Mouse (Mus musculus) megakaryocyte, adult 5-6 weeks (primary cell): ENCODE data around the gene Myo9a. TPM values are rescaled to one million over a fixed set of nuclear protein-coding genes. Genes with fewer than 3 reads are reported as not detected.
"Not testable (repeated sequence)": the region's sequence is repeated elsewhere in the genome, so short reads cannot be mapped to it uniquely, and the experiment has no call there.

Source experiments
- ATAC-seq: 2 replicates; pipeline ENCODE4 v1.8.0; 2016; ENCODE audit warnings: mild to moderate bottlenecking, inconsistent platforms; ENCODE audit not compliant: poor library complexity, severe bottlenecking
- total RNA-seq, 2 experiments: library from RNA; stranded (forward) in 1 of 2; stranded (reverse) in 1 of 2; fragments of 153-499, 151-499 nt in 1 of 2; fragments of 221-1000, 200-1000 nt in 1 of 2; gene quantifications; 2 replicates each; pipeline versions ENCODE4 v1.2.3 to v1.2.4; 2015 to 2017

Gene Myo9a
- total RNA-seq, 2 experiments from 2014 or later = 19.0 to 32.4 TPM

GRCm38 (mm10) chr9:59947271-59947670 is 196.6 kb downstream of the Myo9a start:
- no peak for ATAC-seq

GRCm38 (mm10) chr9:59948226-59948625 is 197.5 kb downstream of the Myo9a start:
- no peak for ATAC-seq

DNA sequence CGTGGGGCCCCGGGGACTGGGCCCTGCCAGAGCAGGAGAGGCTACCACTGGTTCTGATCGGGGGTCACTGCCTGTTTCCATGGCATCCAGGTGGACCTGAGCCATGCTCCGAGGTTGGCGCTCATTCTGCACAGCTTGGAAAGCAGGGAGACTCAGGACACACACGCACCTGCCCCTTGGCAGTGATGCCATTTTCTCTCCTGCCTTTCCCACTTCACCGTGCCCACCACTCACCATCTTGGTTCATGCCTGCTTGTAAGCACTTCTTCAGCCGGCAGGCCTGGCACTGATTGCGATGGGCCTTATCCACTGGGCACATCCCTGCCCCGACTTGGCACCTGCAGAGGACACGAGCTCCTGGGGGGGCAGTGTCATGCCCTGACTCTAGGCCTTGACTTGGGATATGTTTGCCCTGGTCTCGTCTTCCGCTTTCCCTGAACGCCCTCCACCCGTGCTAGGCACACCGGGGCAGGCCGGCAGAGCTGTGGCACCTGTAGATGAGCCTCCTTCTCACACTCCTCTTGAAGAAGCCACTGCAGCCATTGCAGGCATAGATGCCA is 198.1 kb downstream of the Myo9a start:
- ATAC-seq = no peak

GRCm38 (mm10) chr9:59949511-59949910 is 198.8 kb downstream of the Myo9a start:
- ATAC-seq = no peak

GRCm38 (mm10) chr9:59949981-59950380 is 199.3 kb downstream of the Myo9a start:
- no peak for ATAC-seq

DNA sequence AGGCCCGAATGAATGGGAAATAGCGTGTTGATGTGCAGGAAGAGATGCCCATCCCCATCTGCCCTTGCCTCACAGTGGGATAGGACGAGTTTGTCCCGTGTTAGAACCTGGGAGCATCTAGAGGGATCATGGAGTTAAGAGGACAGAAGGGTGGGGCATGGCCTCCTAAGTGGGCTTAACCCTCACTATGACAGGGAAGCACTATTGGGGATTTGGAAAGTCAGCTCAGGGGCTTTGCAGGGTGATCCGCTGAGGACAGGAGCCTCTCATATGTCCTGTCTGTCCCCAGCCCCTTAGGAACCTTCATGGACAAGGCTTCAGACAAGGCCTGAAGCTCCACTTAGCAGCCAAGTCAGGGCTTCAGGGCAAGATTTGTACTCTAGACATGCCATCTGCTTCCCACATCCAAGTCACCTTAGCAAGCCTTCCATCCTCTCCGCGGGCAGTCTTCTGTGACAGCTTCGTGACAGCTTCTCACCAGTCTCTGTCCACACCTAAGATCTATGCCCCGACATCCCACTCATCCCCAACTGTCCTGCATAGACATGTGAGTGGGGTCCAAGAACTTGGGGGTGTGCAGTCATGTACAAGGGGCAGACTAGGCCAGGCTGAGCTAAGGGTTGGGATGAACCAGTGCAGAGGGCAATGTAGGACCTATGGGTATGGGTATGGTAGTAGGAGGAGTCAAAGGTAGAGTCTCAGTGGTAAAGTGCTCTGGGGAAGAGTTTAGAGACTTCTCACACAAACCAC is 200.5 kb downstream of the Myo9a start:
- ATAC-seq = no peak

DNA sequence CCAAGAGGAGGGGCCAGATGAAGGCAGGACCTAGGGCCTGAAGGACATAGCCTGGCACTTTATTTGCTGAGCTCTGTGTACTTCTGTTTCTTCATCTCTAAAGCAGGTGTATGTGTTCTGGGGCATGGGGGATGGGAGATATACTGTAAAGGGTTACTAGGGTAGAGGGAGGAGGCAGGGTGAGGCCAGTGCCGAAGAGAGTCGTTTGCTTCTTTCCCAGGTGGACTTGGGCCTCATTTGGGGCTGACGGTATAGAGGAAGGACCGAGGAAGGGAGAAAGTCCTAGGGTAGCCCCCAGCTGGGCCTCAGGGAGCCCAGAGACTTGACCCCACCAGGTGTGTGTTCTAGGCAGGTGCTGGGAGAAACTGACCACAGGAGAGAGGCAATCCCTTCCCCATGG is 201.2 kb downstream of the Myo9a start:
- no peak for ATAC-seq

- ATAC-seq = no peak
These were observed 201.9 kb downstream of the Myo9a start for GRCm38 (mm10) chr9:59952515-59953070.

- ATAC-seq = no peak
These were observed 202.9 kb downstream of the Myo9a start for GRCm38 (mm10) chr9:59953556-59953955.

GRCm38 (mm10) chr9:59955199-59955598 is 204.5 kb downstream of the Myo9a start:
- no peak for ATAC-seq

DNA sequence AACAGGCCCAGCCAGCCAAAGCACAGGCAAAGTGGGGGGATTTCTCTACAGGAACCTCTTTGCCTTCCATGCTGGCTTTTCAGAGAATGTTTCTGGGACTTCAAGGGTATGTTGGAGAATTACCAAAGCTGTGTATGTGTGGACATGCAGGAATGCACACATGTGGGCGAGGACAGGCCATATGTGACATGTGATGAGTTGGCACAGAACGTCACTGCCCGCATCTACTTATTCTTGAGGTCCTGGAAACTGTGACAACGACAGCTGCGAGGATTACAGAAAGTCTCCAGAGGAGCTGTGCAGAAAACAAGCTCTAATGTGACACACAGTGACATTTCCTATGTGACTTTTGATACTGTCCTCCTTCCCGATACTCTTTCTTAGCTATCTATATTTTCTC is 205.0 kb downstream of the Myo9a start:
- no peak for ATAC-seq

DNA sequence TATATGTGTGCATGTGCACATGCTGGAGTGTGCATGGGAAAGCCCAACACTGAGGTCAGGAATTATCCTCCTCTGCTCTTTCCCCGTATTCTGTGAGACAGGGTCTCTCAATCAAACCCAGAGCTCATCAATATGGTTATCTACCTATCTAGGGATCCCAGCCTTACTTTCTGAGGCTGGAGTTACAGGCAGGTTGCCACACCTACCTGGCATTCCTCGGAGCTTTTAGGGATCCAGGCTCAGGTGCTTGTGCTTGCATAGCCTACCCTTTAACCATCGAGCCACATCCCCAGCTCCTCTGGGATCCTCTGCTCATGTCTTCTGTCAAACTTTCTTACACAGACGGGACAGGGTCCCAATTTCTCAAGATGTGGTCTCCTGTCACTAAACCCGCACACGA is 205.8 kb downstream of the Myo9a start:
- ATAC-seq = no peak

DNA sequence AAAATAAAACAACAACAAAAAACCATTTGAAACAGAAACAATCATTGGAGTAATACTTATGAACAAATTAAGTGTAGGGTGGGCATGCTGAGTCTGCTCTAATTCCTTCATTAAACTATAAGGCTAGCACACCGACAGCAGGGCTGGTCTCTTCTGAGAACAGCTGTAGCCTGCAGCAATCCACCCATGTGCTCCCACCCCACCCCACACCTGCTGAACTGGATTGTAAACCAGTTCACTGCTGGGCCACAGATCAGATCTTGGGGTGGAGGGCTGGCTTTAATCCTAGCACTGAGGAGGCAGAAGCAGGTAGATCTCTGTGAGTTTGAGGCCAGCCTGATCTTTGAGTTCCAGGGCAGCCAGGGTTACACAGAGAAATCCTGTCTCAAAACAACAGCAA is 207.4 kb downstream of the Myo9a start:
- ATAC-seq = not testable (repeated sequence)

- ATAC-seq = peak; percentile 83
These were observed 208.6 kb downstream of the Myo9a start for GRCm38 (mm10) chr9:59959276-59959675.

DNA sequence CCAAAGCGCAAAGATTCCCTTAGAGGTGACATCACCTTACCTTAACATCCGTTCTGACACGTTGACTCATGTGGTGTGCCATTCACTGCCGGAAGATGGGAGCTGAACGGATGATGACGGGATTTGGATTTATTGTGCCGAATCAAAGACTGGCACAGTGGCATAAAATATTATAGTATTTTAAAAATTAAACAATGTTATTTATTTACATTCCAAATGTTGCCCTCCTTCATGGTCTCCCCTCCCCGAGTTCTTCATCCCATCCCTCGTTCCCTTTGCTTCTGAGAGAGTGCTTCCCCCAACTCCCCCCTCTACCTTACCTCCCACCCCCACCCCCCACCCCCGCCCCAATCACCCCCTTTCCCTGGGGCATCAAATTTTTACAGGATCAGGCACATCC is 209.9 kb downstream of the Myo9a start, which contains the start of gene Nr2e3:
TSS of gene Nr2e3 (minus strand) at position 101 of the 400 bp plus-strand sequence.
- no peak for ATAC-seq

- no peak for ATAC-seq
These were observed 210.7 kb downstream of the Myo9a start for GRCm38 (mm10) chr9:59961201-59961955.

DNA sequence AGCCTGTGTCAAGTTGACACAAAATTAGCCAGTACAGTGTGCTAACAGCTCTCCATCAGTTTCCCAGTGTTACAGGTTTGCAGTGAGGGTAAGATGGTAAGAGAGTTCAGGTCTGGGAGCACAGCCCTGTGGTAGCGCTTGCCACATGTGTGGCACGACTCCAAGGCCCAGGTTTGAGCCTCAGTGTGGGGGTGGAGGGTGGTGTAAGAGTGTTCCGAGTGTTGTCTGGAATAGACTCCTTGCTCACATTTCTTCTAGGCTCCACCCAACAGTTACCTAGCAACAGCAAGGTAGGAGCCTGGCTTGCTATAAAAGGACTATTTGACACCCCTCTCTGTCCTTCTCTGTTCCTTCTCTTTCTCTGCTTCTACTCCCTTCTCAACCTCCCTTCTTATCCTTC is 213.7 kb downstream of the Myo9a start:
- ATAC-seq = no peak

- no peak for ATAC-seq
These were observed 214.3 kb downstream of the Myo9a start for GRCm38 (mm10) chr9:59965046-59965445.

DNA sequence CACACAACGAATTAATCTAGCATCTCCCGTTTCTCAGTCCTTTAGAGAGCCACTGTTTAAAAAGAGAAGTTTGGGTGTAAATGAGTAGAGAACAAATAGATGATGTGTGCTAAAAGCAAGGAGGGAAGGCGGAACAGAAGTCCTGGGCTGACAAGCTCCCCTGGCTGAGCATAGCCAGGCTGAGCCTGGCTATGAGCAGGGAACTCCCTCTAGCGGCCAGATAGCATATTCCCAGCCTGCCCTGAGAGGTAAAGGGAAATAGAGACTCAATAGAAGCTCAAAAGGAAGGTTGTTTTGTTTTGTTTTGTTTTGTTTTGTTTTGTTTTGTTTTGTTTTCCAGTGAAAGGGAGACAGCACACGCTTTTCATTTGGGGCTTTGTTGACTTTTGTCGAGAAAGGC is 218.7 kb downstream of the Myo9a start:
- peak; percentile 56; the same call in 1 of the 2 replicates for ATAC-seq

GRCm38 (mm10) chr9:59971263-59971662 is 220.6 kb downstream of the Myo9a start:
- ATAC-seq = no peak
